Mouse (Mus musculus) erythroblast, embryonic 14.5 days (primary cell): ENCODE data around the gene Anapc5.

Experiments
- GATA1 ChIP-seq: IDR thresholded peaks from 2 replicates; pipeline ENCODE4 v1.6.1; 2012; ENCODE audit warnings: low read length, inconsistent platforms, mixed read lengths
- TAL1 ChIP-seq: IDR thresholded peaks from 3 replicates; pipeline ENCODE4 v1.6.1; 2012; ENCODE audit warnings: low read length, inconsistent platforms, mixed read lengths

DNA sequence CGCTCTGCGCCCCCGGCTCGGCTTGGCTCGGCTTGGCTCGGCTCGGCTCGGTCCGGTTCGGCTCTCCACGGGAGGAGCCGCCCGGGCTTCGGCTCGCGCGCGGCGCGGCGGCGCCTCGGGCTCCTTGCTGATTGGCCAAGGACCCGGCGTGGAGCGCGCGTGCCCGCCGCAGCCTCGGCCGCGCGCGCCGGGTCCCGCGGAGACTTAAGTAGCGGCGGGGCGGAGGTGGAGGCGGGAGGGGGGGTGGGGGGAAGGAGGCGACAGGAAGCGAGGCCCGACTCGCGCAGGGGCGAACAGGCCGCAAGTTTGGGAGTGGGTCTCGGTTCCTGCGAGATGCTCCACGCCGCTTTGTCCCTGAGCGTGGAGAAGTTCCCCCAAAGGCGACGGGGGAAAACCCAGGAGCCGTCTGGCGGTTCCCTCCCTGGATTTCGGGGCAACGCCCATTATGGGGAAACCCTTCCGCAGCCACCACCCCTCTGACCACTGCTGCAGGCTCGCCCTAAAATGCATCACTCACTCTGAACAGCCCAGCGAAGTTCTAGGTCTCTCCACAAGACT lies 41.8 kb downstream of the Anapc5 start, which contains the start of gene Camkk2:
- TF ChIP-seq GATA1 (no peak), TAL1 (no peak)
